Mouse (Mus musculus) liver, embryonic 14.5 days (tissue): Measurements from ENCODE around the gene Borcs6.

ENCODE experiments used
- CTCF ChIP-seq: IDR thresholded peaks from 2 replicates; pipeline ENCODE4 v1.5.1; 2016; ENCODE audit warnings: antibody characterized with exemption, low read depth, control low read depth
- EP300 ChIP-seq: IDR thresholded peaks from 2 replicates; pipeline ENCODE4 v1.6.1; 2016; ENCODE audit warnings: antibody characterized with exemption, low read depth

DNA sequence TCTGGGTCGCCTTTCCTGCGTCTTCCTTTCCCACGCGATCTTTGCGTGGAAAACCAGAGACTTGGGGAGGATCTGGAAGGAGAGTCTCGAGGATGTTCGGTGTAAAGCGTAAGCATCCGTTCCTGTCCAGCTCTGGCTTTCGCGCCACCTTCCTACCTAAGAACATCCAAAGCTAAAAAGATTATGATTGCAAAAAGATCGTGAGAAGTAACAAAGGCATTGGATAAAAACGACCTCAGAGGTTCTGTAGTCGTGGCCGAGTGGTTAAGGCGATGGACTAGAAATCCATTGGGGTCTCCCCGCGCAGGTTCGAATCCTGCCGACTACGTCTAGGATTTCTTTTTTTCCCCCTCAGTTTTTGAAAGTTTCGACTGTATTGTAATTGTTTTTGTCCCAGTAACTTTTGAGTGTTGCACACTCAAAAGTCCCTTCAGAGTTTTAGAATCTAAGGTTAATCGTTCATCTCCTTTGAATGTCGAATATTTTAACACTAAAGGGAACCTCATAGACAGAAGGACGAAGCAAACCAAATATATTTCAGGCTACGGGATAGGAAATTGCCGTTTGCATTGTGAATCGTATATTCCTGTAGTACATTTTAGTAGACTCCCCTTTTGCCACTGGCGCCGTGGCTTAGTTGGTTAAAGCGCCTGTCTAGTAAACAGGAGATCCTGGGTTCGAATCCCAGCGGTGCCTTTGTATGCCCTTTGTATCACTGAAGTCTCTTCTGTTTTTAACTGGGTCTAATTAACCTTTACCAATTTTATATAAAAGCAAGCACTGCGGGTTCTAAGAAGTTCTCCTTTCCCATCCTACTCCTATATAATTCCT is 22.1 kb upstream of the Borcs6 start:
- TF ChIP-seq EP300 (no peak), CTCF (no peak)
